Mouse (Mus musculus): Measurements from ENCODE around the gene Zbtb37. TPM values are rescaled to one million over a fixed set of nuclear protein-coding genes. Genes with fewer than 3 reads are reported as not detected.
"Not testable (repeated sequence)": the region's sequence is repeated elsewhere in the genome, so short reads cannot be mapped to it uniquely, and the experiment has no call there.

The Zbtb37 gene
- polyA plus RNA-seq, 1 experiment from 2014 or later, result 7.8 TPM

GRCm38 (mm10) chr1:160993851-160994250 lies 40.8 kb downstream of the Zbtb37 start:
- H3K9ac ChIP-seq, result no peak overlapping the region
- H3K4me1 ChIP-seq (replicated peaks), result peaks cover 11% of the 10 kb centered on the region
- no peak for ATAC-seq (ENCODE audit: insufficient number of reproducible peaks, low FRiP score)
- H3K9me3 ChIP-seq (replicated peaks), result no peaks in the 10 kb centered on the region
- no peak overlapping the region for H3K4me3 ChIP-seq
- no peaks in the 10 kb centered on the region for H3K36me3 ChIP-seq
- WGBS, result 81% methylated on average over 6 of the region's 6 CpGs
- no peak overlapping the region for H3K27ac ChIP-seq (ENCODE audit: poor library complexity, severe bottlenecking)
- H3K4me2 ChIP-seq, result no peak overlapping the region
- no peaks in the 10 kb centered on the region for H3K27me3 ChIP-seq (replicated peaks)

DNA sequence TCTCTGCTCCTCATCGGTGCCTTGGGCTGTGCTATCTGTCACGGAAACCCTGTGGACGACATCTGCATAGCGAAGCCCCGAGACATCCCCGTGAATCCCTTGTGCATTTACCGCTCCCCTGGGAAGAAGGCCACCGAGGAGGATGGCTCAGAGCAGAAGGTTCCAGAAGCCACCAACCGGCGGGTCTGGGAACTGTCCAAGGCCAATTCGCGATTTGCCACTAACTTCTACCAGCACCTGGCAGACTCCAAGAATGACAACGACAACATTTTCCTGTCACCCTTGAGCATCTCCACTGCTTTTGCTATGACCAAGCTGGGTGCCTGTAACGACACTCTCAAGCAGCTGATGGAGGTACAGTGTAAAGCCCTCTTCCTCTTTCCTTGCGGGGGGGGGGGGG lies 45.3 kb downstream of the Zbtb37 start:
- 80% methylated on average over 15 of the region's 15 CpGs for WGBS
- no peak for ATAC-seq (ENCODE audit: insufficient number of reproducible peaks, low FRiP score)

GRCm38 (mm10) chr1:160986881-160987635 lies 47.6 kb downstream of the Zbtb37 start:
- H3K4me3 ChIP-seq, result no peak overlapping the region
- no peaks in the 10 kb centered on the region for H3K4me1 ChIP-seq (replicated peaks)
- no peak overlapping the region for H3K4me2 ChIP-seq
- H3K9me3 ChIP-seq (replicated peaks), result no peaks in the 10 kb centered on the region
- WGBS, result 79% methylated on average over 17 of the region's 17 CpGs
- H3K27me3 ChIP-seq (replicated peaks), result no peaks in the 10 kb centered on the region
- no peak for ATAC-seq (ENCODE audit: insufficient number of reproducible peaks, low FRiP score)
- H3K36me3 ChIP-seq, result no peaks in the 10 kb centered on the region
- H3K9ac ChIP-seq, result no peak overlapping the region
- no peak overlapping the region for H3K27ac ChIP-seq (ENCODE audit: poor library complexity, severe bottlenecking)

More for the DNA sequence above, 45.3 kb downstream of the Zbtb37 start:
- Histone ChIP-seq H3K9ac (no peak overlapping the region), H3K36me3 (no peaks in the 10 kb centered on the region), H3K27ac (ENCODE audit: poor library complexity, severe bottlenecking) (no peak overlapping the region), H3K4me2 (no peak overlapping the region), H3K4me1 (replicated peaks) (no peaks in the 10 kb centered on the region), H3K9me3 (replicated peaks) (no peaks in the 10 kb centered on the region), H3K27me3 (replicated peaks) (no peaks in the 10 kb centered on the region), H3K4me3 (no peak overlapping the region)

- H3K4me3 ChIP-seq, result no peak overlapping the region
- no peak overlapping the region for H3K4me2 ChIP-seq
- H3K27me3 ChIP-seq (replicated peaks), result no peaks in the 10 kb centered on the region
- H3K4me1 ChIP-seq (replicated peaks), result no peaks in the 10 kb centered on the region
- H3K9me3 ChIP-seq (replicated peaks), result no peaks in the 10 kb centered on the region
- ATAC-seq (ENCODE audit: insufficient number of reproducible peaks, low FRiP score), result no peak
- H3K27ac ChIP-seq (ENCODE audit: poor library complexity, severe bottlenecking), result no peak overlapping the region
- no peak overlapping the region for H3K9ac ChIP-seq
- H3K36me3 ChIP-seq, result no peaks in the 10 kb centered on the region
- WGBS, result 80% methylated on average over 6 of the region's 6 CpGs
These were observed 49.2 kb downstream of the Zbtb37 start for GRCm38 (mm10) chr1:160985477-160985876.

DNA sequence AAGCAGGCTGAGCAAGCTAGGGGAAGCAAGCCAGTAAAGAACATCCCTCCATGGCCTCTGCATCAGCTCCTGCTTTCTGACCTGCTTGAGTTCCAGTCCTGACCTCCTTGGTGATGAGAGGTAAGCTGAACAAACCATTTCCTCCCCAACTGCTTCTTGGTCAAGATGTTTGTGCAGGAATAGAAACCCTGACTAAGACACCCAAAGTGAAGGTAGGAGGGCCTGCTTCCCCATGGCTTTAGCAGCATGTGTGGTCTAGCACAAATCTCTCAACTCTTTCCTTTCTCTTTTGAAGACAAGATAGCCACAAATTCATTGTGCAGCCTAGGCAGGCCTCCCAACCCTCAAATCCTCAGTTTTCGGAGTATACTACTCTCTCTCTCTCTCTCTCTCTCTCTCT lies 49.9 kb downstream of the Zbtb37 start:
- not testable (repeated sequence) for H3K9me3 ChIP-seq (replicated peaks); H3K4me3 ChIP-seq; H3K4me1 ChIP-seq (replicated peaks); ATAC-seq (ENCODE audit: insufficient number of reproducible peaks, low FRiP score); H3K27me3 ChIP-seq (replicated peaks); H3K36me3 ChIP-seq; H3K9ac ChIP-seq; H3K4me2 ChIP-seq; H3K27ac ChIP-seq (ENCODE audit: poor library complexity, severe bottlenecking)
- 73% methylated on average over 1 of the region's 1 CpGs for WGBS

DNA sequence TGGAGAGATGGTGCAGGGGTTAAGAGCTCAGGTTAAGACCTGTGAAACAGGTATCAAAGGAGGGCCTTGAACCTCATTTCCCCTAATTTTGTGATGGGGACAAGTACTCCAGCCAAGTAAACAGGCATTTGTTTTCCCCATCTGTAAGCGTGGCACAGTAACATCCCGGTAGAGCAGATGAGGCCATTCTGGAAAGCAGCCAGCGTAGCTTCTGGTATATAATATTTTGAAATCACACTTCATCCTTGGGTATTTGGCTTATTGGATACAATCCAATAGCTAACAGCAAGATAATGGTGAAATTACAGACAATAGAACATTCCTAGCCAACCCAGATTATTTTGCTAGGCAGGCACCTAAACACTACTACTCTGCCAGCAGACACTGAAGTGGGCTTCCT lies 51.8 kb downstream of the Zbtb37 start:
- Histone ChIP-seq H3K27me3 (replicated peaks) (no peaks in the 10 kb centered on the region), H3K36me3 (0 out of 2 replicates have a peak, but pooled peaks cover 2% of the 10 kb centered on the region), H3K27ac (ENCODE audit: poor library complexity, severe bottlenecking) (no peak overlapping the region), H3K4me2 (no peak overlapping the region), H3K4me3 (no peak overlapping the region), H3K4me1 (replicated peaks) (no peaks in the 10 kb centered on the region), H3K9me3 (replicated peaks) (no peaks in the 10 kb centered on the region), H3K9ac (no peak overlapping the region)
- 91% methylated on average over 3 of the region's 3 CpGs for WGBS
- no peak for ATAC-seq (ENCODE audit: insufficient number of reproducible peaks, low FRiP score)

DNA sequence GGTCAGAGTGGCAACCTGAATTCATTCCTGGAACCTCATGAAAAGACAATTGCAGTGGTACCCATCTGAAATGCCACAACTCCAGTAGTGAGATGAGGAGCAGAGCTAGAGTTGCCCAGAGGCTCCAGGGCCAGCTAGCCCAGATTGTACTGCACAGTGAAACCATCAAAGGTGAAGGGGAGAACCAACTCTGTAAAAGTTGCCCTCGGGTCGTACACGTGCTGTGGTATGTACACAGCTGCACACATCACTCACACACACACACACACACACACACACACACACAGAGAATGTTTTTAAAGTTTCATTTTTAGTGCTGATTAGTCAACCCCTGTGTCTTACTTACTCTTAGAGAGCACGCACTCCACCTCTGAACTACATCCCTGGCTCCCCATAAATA lies 53.3 kb downstream of the Zbtb37 start:
- Histone ChIP-seq H3K27ac (ENCODE audit: poor library complexity, severe bottlenecking) (no peak overlapping the region), H3K4me2 (no peak overlapping the region), H3K4me1 (replicated peaks) (no peaks in the 10 kb centered on the region), H3K27me3 (replicated peaks) (no peaks in the 10 kb centered on the region), H3K36me3 (peaks cover 14% of the 10 kb centered on the region), H3K9me3 (replicated peaks) (no peaks in the 10 kb centered on the region), H3K4me3 (no peak overlapping the region), H3K9ac (no peak overlapping the region)
- 89% methylated on average over 4 of the region's 4 CpGs for WGBS
- no peak for ATAC-seq (ENCODE audit: insufficient number of reproducible peaks, low FRiP score)

GRCm38 (mm10) chr1:160980537-160981234 lies 54.0 kb downstream of the Zbtb37 start:
- Histone ChIP-seq H3K4me1 (replicated peaks) (no peaks in the 10 kb centered on the region), H3K4me3 (no peak overlapping the region), H3K27me3 (replicated peaks) (no peaks in the 10 kb centered on the region), H3K4me2 (no peak overlapping the region), H3K36me3 (peaks cover 19% of the 10 kb centered on the region), H3K27ac (ENCODE audit: poor library complexity, severe bottlenecking) (no peak overlapping the region), H3K9ac (no peak overlapping the region), H3K9me3 (replicated peaks) (no peaks in the 10 kb centered on the region)
- 82% methylated on average over 8 of the region's 8 CpGs for WGBS
- ATAC-seq (ENCODE audit: insufficient number of reproducible peaks, low FRiP score), result no peak

GRCm38 (mm10) chr1:160980021-160980420 lies 54.6 kb downstream of the Zbtb37 start:
- Histone ChIP-seq H3K9ac (no peak overlapping the region), H3K4me2 (no peak overlapping the region), H3K27me3 (replicated peaks) (no peaks in the 10 kb centered on the region), H3K27ac (ENCODE audit: poor library complexity, severe bottlenecking) (no peak overlapping the region), H3K36me3 (peaks cover 23% of the 10 kb centered on the region), H3K4me1 (replicated peaks) (no peaks in the 10 kb centered on the region), H3K4me3 (no peak overlapping the region), H3K9me3 (replicated peaks) (no peaks in the 10 kb centered on the region)
- ATAC-seq (ENCODE audit: insufficient number of reproducible peaks, low FRiP score), result no peak
- WGBS, result 75% methylated on average over 5 of the region's 5 CpGs

DNA sequence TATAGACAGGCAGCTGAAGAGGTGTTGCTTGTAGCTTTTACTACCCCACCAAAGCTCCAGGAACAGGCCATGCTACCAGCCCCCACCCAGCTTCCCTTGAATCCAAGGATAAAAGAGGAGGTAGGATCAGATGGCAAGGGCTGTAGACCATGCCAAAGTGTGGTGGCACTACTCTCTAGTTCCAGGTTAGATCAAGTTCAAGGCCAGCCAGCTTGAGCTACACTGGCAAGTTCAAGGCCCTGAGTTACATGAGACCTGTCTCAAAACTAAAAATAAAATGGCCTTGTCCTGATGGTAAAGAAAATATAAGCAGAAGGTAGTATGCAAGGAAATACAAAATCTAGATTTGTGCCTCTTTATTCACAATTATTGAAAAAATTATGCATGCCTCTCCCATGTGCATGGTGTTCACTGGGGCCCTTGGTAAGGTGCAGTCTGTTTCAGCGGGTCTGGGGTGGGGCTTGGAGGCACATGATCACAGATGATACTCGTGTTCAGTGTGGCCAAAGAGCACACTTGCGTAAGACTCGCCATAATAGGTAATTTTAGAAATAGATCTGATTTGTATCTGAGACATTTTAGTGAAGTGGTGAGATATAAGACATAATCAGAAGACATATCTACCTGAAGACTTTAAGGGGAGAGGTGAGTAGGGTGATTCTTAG lies 56.4 kb downstream of the Zbtb37 start, which contains the start of gene Serpinc1:
Gene Serpinc1, plus strand, starts transcription at position 515 of the 665 bp plus-strand sequence.
- Histone ChIP-seq H3K27me3 (replicated peaks) (no peaks in the 10 kb centered on the region), H3K27ac (ENCODE audit: poor library complexity, severe bottlenecking) (no peak within 1 kb of the TSS), H3K36me3 (peaks cover 23% of the 10 kb centered on the region), H3K4me3 (no peak within 1 kb of the TSS), H3K9me3 (replicated peaks) (no peaks in the 10 kb centered on the region), H3K4me2 (no peak within 1 kb of the TSS), H3K4me1 (replicated peaks) (no peaks in the 10 kb centered on the region), H3K9ac (no peak within 1 kb of the TSS)
- ATAC-seq (ENCODE audit: insufficient number of reproducible peaks, low FRiP score), result no peak
- WGBS, result 88% methylated on average over 4 of the region's 4 CpGs

- no peak overlapping the region for H3K9ac ChIP-seq
- H3K27me3 ChIP-seq (replicated peaks), result no peaks in the 10 kb centered on the region
- no peaks in the 10 kb centered on the region for H3K4me1 ChIP-seq (replicated peaks)
- ATAC-seq (ENCODE audit: insufficient number of reproducible peaks, low FRiP score), result no peak
- H3K36me3 ChIP-seq, result peaks cover 52% of the 10 kb centered on the region
- H3K4me2 ChIP-seq, result no peak overlapping the region
- WGBS, result 88% methylated on average over 5 of the region's 5 CpGs
- no peaks in the 10 kb centered on the region for H3K9me3 ChIP-seq (replicated peaks)
- H3K4me3 ChIP-seq, result no peak overlapping the region
- H3K27ac ChIP-seq (ENCODE audit: poor library complexity, severe bottlenecking), result no peak overlapping the region
These were observed 66.0 kb downstream of the Zbtb37 start for GRCm38 (mm10) chr1:160968643-160969042.

All from heart, embryonic 12.5 days (tissue).